Mouse (Mus musculus): ENCODE results near the gene Gm21762. TPM values are rescaled to one million over a fixed set of nuclear protein-coding genes. Genes with fewer than 3 reads are reported as not detected.

Gm21762 gene
- polyA plus RNA-seq, 1 experiment from 2014 or later: not detected

Other genes starting within 250 kb of the Gm21762 start
- gene Gm36079, start 188.9 kb downstream of the Gm21762 start, polyA plus RNA-seq (2015; fragmentation: Nextera tagmentation; extraction: Ambion mirVana): not detected in 2 replicates
- gene Gm21188, start 163.8 kb downstream of the Gm21762 start, polyA plus RNA-seq (2015; fragmentation: Nextera tagmentation; extraction: Ambion mirVana): not detected in 2 replicates
- gene Gm20767, start 75.7 kb downstream of the Gm21762 start, polyA plus RNA-seq (2015; fragmentation: Nextera tagmentation; extraction: Ambion mirVana): not detected in 2 replicates
- not detected in 2 replicates for gene Gm21818, start 43.5 kb downstream of the Gm21762 start, polyA plus RNA-seq (2015; fragmentation: Nextera tagmentation; extraction: Ambion mirVana)
- not detected in 2 replicates for gene Gm21731, start 23.2 kb upstream of the Gm21762 start, polyA plus RNA-seq (2015; fragmentation: Nextera tagmentation; extraction: Ambion mirVana)
- gene AF067061, start 47.2 kb upstream of the Gm21762 start, polyA plus RNA-seq (2015; fragmentation: Nextera tagmentation; extraction: Ambion mirVana): not detected in 2 replicates
- 0.41 and 0.62 TPM in 2 replicates for gene BC147527, start 84.4 kb upstream of the Gm21762 start, polyA plus RNA-seq (2015; fragmentation: Nextera tagmentation; extraction: Ambion mirVana)
- not detected in 2 replicates for gene Tcstv3, start 100.9 kb upstream of the Gm21762 start, polyA plus RNA-seq (2015; fragmentation: Nextera tagmentation; extraction: Ambion mirVana)

Data from stomach, postnatal 0 days (tissue).